Mouse (Mus musculus) 3T3-L1 (cell line): Measurements from ENCODE around the gene Meis3.

Source experiments
- DNase-seq: peaks from one replicate; pipeline ENCODE4 v3.0.0-alpha.2; 2015; ENCODE audit warnings: low read depth, low spot score

The Meis3 gene

GRCm38 (mm10) chr7:16174597-16175541 is at the start of gene Meis3:
Meis3 (plus strand) TSS chr7:16175090.
- peak; percentile 62 for DNase-seq

DNA sequence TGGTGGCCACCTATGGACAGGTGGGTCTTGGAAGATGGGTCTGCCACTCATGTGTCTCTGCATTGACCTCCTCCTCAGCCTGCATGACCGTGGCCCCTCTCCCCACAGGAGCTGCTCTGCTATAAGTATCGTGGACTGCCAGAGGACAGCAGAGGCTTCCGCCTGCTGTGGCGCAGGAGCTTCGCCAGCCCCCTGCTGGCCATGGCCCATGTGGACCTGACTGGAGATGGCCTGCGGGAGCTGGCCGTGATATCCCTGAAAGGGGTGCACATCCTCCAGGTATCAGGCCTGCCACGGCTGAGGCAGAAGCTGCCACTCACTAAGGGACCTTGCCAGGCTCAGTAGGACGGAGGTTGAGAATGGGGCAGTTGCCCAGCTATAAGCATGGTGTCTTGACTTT is 49.1 kb upstream of the Meis3 start:
- no peak for DNase-seq

GRCm38 (mm10) chr7:16128344-16128743 is 46.5 kb upstream of the Meis3 start:
- DNase-seq: no peak

- no peak for DNase-seq
These were observed 46.0 kb upstream of the Meis3 start for GRCm38 (mm10) chr7:16128899-16129298.

DNA sequence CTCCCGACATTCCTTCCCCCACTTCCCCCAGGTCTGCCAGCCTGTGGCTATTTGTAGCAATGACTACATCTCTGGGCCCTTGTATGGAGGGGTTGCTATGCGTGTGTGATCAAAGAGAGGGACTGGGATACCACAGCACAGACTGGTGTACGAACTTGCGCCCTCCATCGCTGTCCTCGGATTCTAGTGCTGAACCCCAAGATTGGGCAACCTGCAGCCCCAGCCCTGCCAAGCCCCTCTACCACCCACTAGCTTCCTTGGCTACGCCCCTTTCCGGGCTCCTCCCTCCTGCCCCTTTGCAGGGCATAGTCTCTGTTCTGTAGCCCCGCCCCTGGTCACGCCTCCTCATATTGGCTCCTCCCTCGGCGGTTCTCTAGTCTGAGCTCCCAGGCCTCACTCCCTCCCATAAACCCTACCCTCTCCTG is 45.5 kb upstream of the Meis3 start, which contains the start of gene Slc8a2:
Gene Slc8a2 (plus strand): TSS at position 406 of the 425 bp plus-strand sequence.
- peak; percentile 7 for DNase-seq

DNA sequence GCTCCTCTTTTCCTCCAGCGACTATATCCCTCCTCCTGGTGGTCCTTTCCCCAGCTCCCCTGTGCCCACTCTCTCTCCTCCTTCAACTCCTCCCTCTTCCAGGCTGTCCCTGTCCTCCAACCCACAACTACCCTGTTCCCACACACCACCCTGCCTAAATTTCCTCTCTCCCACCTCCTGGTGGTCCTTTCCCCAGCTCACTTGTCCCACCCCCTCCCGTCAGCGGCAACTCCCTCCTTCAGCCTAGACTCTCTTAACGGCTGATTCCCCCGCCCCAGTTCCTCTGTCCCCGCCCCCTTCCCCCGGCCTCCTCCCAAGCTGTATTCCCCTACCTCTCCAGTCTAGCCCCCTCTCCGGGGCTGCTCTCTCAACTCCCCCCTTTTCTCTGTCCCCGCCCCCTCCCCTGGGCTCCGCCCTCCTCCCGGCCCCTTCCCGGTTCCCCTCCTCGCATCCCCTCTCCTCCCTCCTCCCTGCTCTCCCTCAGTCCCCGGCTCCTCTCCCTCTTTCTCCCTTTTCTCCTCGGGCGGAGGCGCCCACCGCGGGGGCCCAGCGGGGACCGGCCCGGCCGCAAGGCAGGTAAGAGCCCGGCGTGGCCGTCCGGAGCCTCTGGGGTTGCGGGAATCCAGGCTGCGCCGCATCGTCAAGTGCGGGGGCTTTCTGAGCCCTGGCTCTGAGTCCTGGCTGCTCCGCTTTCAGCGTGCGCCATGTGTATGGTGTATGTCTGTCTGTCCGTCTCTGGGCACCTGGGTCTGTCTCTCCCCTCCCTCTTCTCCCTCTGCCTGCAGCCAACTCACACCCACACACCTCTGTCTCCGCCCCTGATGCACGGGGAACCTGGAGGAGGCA is 44.8 kb upstream of the Meis3 start:
- no peak for DNase-seq

DNA sequence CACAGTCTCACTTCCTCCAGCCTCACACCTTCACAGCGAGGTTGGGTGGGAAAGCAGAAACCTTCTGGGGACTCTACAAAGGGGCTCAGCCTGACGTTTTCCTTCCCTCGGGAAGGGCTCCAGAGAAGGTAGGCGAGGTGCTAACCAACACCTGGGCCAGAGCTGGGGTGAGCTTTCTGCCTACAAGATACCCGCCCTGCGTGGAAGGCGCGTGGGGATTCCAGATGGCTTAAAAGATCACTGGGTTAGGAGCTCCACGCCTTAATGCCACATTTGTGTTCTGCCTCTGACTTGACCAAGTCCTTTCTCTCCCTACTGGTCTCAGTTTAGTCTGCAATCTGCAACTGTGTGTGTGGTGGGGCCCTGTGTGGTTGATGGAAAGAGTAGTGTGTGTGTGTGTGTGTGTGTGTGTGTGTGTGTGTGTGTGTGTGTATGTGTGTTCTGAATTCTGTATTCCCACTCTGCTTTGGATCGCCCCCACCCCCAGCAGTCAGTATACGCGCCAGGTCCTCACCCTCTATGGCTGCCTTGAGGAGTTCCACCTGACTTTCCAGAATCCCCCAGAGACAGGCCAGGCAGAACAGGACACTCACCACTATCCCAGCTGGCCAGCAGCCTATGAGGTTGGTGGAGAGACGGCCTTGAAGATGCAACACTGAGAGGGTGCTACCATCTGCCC is 43.8 kb upstream of the Meis3 start:
- no peak for DNase-seq

DNA sequence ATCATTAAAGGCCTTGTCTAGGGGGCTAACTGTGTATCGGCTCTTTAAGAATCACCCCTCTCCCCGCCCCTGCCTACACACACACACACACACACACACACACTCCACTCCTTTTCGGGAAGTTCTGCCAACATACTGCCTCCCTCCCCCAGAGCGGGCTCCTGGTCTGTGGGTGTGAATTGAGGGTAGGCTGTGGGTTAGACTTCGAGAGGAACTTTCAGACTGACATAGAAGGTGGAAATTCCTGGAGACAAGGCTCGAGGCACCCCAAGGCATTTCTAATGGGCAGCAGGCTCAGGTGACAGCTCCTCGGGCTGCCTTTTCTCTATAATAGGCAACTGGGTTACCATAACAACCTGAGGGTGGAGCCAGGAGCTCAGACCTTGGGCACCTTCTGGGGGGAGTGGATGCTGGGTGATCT is 42.7 kb upstream of the Meis3 start:
- no peak for DNase-seq

DNA sequence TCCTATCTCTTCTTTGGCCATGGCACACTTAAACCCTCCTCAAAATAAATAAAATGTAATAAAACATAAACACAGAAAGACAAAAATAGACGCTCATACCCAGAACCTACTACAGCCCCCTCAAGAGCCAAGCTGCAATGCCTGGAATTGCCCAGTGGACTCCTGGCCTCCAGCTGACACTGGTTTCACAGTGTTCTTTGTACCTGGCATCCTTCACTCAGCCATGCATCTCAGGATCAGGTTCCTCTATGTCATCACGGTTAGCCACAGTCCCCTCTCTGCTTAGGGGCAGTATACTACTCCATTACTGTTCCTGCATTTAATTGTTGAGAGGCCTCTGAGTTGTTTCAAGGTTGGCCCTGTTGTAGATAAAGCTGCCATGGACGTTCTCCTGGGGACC is 42.0 kb upstream of the Meis3 start:
- no peak for DNase-seq

DNA sequence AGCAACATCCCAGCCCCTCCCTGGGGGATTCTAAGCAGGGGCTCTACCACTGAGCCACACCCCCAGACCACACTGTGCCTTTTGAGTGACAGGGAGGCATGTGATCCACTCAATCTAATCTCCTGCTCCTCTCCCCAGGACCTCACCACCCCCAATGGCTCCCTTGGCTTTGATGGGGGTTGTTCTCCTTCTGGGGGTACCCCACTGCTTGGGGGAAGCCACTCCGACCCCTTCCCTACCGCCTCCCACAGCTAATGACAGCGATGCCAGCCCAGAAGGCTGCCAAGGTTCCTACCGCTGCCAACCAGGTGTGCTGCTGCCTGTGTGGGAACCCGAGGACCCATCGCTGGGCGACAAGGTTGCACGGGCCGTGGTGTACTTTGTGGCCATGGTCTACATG is 41.2 kb upstream of the Meis3 start:
- DNase-seq: no peak

DNA sequence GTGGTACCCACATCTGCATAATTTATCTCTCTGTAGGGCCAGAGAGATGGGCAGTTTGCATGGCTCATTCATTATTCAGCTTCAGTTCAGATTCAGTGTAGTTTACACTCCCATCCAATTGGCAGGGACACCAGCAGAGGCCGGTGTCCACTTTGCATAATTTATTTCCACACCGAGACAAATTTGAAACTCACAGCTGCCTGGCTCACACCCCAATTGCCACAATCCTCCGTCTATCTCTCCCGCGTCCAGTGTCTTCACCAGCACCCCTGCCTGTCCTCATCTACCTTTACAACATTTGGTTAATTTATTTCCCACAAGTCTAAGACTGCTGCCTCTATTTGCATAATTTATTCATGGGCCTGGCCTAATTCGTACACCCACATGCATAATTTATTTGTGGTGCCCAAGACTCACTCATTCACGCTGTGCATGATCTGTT is 39.9 kb upstream of the Meis3 start:
- no peak for DNase-seq

GRCm38 (mm10) chr7:16146489-16147410 is 28.1 kb upstream of the Meis3 start:
- DNase-seq: no peak

DNA sequence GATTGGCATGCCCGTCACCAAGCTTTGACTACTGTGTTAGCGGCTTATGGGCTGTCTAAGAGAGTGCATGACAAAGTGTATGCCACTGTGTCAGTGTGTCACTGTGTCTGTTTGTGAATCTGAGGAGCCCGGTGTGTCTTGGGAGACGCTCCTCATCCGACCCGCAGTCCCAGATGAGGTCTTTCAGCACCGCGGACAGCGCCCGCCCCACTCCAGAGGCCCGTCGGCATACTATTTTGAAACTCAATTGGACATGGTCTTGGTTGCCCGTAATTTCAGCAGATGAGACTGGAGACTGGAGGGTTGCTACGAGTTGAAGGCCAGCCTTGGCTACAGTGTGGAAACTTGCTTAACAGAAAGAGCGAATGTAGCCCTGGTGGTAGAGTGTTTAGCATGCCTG is 27.2 kb upstream of the Meis3 start:
- DNase-seq: peak; percentile 18

- DNase-seq: no peak
These were observed 25.6 kb upstream of the Meis3 start for GRCm38 (mm10) chr7:16149241-16149640.

DNA sequence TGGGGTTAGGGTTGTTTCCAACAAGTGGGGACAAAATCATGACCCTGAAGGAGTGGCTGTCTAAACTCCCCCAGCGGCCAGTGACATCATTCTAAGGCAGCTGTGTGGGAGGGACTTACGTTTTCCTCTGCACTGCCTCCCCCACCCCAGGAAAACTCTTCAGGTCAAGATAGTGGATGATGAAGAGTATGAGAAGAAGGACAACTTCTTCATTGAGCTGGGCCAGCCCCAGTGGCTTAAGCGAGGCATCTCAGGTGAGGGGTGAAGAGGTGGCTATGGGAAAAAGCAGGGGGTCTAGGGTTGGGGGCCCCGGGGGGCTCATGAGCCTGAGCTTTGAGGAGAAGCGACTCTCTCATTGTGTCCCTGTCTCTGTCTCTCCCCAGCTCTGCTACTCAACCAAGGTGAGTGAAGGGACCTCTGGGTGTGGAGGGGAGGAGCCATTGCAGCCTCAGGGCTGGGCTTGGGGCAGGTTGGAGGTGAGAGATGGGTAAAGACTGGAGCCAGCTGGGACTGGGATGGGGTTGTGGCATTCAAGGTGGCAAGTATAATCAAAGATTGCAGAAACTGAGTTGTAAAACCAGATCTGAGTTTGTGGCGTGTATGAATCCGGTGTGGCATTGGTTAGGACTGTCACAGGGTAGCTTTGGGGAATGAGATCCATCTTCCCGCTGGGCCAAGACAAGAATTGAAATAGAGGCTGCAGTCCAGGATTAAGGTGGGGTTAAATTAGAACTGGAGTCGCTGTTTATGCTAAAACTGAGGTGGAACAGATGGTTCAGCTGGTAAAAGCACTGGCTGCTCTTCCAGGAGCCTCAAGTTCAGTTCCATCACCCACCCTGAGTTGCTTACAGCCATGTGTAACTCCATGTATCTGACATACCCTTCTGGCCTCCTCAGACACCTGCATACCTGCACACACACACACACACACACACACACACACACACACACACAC is 24.4 kb upstream of the Meis3 start:
- no peak for DNase-seq

DNA sequence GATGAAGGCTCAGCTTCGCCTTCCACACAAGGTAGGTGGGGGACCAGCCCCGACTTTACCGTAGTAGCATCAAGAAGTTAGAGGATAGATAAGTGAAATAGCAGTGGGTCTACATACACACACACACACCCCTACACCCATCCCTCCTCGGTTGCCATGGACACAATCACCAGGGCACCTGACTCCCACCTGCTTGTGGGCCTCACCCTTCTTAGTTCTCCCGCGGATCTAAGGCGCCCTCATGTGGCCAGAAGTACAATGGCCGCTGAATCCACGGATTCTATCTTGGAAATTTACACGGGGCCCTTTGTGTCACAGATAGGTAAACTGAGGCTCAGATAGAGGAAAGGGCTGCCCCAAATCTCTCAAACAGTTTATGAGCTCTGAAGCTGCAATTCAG is 21.4 kb upstream of the Meis3 start:
- peak; percentile 54 for DNase-seq

GRCm38 (mm10) chr7:16155132-16155872 is 19.6 kb upstream of the Meis3 start:
- DNase-seq: peak; percentile 18

GRCm38 (mm10) chr7:16156105-16156714 is 18.7 kb upstream of the Meis3 start:
- peak; percentile 3 for DNase-seq
